Mouse (Mus musculus): ENCODE measurements around the gene Mrgprh.

The Mrgprh gene

DNA sequence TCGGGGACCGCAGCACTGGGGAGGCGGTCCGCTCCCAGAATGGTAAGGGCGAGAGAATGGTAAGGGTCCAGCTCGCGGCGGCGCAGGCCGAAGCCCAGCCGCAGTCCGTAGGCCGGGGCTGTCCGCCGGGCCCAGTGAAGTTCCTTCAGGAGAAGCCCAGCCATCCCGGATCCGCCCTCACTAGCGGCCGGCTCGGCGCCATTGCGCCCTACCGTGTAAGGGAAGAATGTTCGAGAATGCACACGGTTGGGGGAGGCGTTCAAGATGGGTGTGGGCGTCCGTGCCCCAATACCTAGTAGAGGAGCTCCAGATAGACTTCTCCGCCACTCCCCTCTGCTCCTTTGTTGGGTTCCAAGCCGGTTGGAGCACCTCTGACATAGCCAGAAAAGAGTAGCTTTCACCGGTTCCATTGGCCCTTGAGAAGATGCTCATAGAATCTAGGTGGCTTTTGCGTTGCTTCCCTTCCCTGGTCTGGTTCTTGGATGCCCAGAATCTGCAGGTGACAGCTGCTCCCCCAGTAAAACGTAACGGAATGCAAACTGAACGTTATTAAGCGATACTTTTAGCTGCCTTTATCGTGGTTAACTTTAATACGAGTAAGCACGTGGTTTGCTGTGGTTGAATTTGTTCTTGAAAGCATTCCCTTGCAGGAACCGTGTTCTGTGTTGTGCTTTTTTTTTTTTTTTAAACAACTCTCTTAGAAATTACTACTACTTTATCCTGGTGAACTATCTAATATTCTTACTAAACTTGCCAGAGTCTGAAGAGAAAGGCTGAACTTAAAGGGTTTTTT, 41.0 kb downstream of the Mrgprh start:
- DNase-seq (ENCODE audit: low spot score in 2 of 2): peak in 1 of 2 experiments; percentile 48

GRCm38 (mm10) chr17:12921073-12921472, 45.2 kb downstream of the Mrgprh start:
- no peak for DNase-seq (ENCODE audit: low spot score in 2 of 2)

DNA sequence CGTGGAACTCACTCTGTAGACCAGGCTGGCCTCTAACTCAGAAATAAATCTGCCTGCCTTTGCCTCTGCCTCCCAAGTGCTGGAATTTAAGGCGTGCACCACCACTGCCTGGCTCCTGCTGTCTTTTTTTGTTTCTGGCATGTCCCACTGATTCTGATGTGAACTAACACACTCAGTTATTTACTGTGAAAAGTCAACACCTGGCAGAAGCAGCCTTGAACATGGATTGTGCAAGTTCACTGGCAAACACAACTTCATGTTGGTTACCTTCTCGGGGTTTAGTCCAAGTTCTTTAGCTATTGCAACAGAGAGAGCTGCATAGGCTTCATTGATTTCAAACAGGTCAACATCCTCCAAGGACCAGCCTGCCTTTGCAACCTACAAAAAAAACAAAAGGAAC, 49.2 kb downstream of the Mrgprh start:
- DNase-seq (ENCODE audit: low spot score in 2 of 2): no peak

GRCm38 (mm10) chr17:12925703-12926180, 49.9 kb downstream of the Mrgprh start:
- no peak for DNase-seq (ENCODE audit: low spot score in 2 of 2)
